Mouse (Mus musculus): ENCODE results near the gene Ddc.

DNA sequence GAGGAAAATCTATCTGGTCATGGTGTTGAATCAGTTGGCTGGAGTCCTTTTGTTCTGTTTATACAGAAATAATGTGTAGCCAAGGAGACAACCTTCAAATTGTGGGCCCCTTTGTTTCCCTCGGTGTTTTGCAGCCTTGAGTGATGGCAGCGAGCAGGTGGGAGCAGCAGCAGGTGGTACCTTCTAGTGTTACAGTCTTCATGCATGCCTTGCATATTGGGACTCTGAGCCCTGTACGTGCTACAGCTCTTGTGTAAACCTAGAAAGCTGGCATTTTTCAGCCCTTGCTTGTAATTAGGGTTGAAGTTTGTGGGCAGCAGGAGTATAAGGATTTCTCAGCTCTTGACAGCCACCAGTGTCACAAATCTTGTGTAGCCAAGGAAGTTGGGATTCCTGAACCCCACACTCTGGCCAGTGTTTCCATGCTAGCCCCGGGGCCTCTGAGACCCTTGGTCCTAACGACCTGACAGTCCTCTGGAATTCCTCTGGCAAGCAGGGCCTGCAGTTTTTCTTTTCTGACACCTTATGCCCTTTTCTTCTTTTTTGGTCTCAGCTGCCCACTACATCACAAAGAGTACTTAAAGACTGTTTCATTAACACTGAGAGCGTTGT, 42.8 kb downstream of the Ddc start:
- TF ChIP-seq CTCF (IDR thresholded peaks at IDR 0.05; ENCODE audit: low read depth) (no peak), EP300 (IDR thresholded peaks at IDR 0.05; ENCODE audit: low read depth) (no peak)
